Mouse (Mus musculus) intestine, embryonic 16.5 days (tissue): ENCODE measurements around the gene Cyp2j5. TPM values are rescaled to one million over a fixed set of nuclear protein-coding genes. Genes with fewer than 3 reads are reported as not detected.

Source experiments
- polyA plus RNA-seq: library from polyadenylated mRNA; unstranded; fragments of >200 nt; fragmentation: Nextera tagmentation; extraction: Ambion mirVana; gene quantifications from 2 replicates; pipeline ENCODE4 v1.2.1, GENCODE M21; 2015

Cyp2j5 gene
- polyA plus RNA-seq, 1 experiment from 2014 or later, result 0.17 TPM

Other genes starting within 250 kb of the Cyp2j5 start
- gene Cyp2j8, start 156.8 kb downstream of the Cyp2j5 start, polyA plus RNA-seq, result 0.11 TPM in 1 of 2 replicates, not detected in the other
- 48.0 and 59.1 TPM in 2 replicates for gene Cyp2j6, start 110.5 kb downstream of the Cyp2j5 start, polyA plus RNA-seq
- gene Cyp2j9, start 72.6 kb downstream of the Cyp2j5 start, polyA plus RNA-seq, result 4.2 TPM in 2 replicates
- gene Gm12695, start 121.0 kb upstream of the Cyp2j5 start, polyA plus RNA-seq, result not detected in 2 replicates